Mouse (Mus musculus): ENCODE data around the gene Tprn.

DNA sequence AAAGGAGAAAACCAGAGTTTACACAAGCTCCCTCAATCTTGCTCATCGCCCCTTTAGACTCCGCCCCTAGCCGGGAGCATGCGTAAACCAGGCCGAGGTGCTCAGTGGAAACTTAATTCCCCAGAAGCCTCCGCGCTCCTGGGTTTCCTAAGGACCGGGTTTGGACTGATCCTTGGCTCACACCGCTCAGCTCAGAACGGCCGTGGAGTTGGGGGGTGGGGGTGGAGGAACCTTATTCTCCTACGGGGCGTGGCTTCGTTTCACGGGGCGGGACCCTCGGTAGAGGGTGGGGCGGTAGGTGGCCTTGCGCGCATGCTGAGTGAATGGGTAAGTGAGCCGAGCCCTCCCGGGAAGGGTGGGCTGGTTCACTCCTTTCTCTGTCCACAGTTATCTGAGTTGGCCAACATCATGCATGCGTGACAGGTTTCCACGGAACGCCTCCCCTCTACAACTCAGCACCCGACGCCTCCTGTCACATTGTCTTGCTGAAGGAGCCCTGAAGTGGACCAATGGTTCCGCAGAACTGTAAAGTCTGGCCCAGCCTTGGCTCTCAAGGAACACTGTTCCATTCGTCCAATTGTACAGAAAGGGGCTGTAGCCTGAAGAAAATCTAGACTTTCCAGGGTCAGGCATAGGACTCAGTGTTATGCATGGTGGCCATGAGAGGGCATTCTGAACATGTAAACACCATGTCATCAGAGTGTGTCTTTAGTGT lies 21.5 kb upstream of the Tprn start:
- TF ChIP-seq POLR2A (IDR thresholded peaks at IDR 0.05; ENCODE audit: low read depth, low read length): peak; percentile 35; the same call in 1 of the 2 replicates
- TF ChIP-seq CTCF (IDR thresholded peaks at IDR 0.05; ENCODE audit: extremely low read depth, insufficient read length, insufficient replicate concordance, low read depth, low read length): no peak

Data from small intestine, adult 2 months (tissue).